Comparison of ENCODE assay signal across 16 mouse cellular contexts in genomic region chr19:47335262-47335661, GRCm38 (mm10).
A peak's percentile ranks its signal among the peaks of the same experiment; 100 is the strongest.
DNase-seq lines count a peak whose midpoint lies in the region; ATAC-seq lines count a peak whose summit lies in the region.
"Had no signal": no experiment of that assay in that cellular context is flagged by ENCODE, and none has a peak within 500 bp of the region (broad histone marks: within the 10 kb centered on the region; RNA-seq: fewer than 3 reads in every experiment).

No protein-coding gene starts in this region.

- ATAC-seq in heart, embryonic 12.5 days (ENCODE audit: insufficient number of reproducible peaks, low FRiP score): no peak
- ATAC-seq in neural tube, embryonic 11.5 days (ENCODE audit: insufficient read depth, low FRiP score, low TSS enrichment): no peak
- ATAC-seq in hindbrain, embryonic 11.5 days (ENCODE audit: low FRiP score): no peak
- ATAC-seq in neural tube, embryonic 14.5 days (ENCODE audit: low read depth): no peak
- ATAC-seq: activated CD4-positive, CD25-positive, alpha-beta regulatory T cell, adult 4 months; forebrain, embryonic 15.5 days had no signal

- no peaks in the 10 kb centered on the region for H3K36me3 ChIP-seq in heart, embryonic 12.5 days
- H3K36me3 ChIP-seq in neural tube, embryonic 11.5 days (ENCODE audit: control insufficient read depth, insufficient read depth, low read length): no peaks in the 10 kb centered on the region
- no peaks in the 10 kb centered on the region for H3K36me3 ChIP-seq in hindbrain, embryonic 11.5 days (ENCODE audit: control insufficient read depth, insufficient read depth, low read length)
- no peaks in the 10 kb centered on the region for H3K36me3 ChIP-seq in neural tube, embryonic 14.5 days (ENCODE audit: control insufficient read depth, insufficient read depth, low read length)
- H3K36me3 ChIP-seq: forebrain, embryonic 15.5 days; limb, embryonic 13.5 days had no signal

- H3K27ac ChIP-seq in heart, embryonic 12.5 days (ENCODE audit: poor library complexity, severe bottlenecking): no peak overlapping the region; the same call in 1 of the 2 replicates
- H3K27ac ChIP-seq in neural tube, embryonic 11.5 days (ENCODE audit: low read depth, low read length): no peak overlapping the region
- no peak overlapping the region for H3K27ac ChIP-seq in hindbrain, embryonic 11.5 days (ENCODE audit: low read depth, low read length)
- 0 out of 2 replicates have a peak overlapping the region, but pooled peaks have one; percentile 11 for H3K27ac ChIP-seq in neural tube, embryonic 14.5 days (ENCODE audit: low read depth, low read length)

- no peak for DNase-seq in heart, postnatal 10 days
- DNase-seq in neural tube, embryonic 11.5 days (ENCODE audit: low spot score): no peak
- DNase-seq in neural tube, embryonic 10.5 days (ENCODE audit: extremely low spot score, low spot score): no peak
- no peak for DNase-seq in hindbrain, embryonic 11.5 days (ENCODE audit: low spot score)
- DNase-seq in gastrocnemius, postnatal 10 days: no peak
- DNase-seq in cerebellum, adult 18-20 months: no peak
- DNase-seq: cerebellum, adult 9-10 months; kidney, postnatal 10 days; lung, adult 18-20 months; thymus, postnatal 25 days had no signal

- no peak overlapping the region for H3K4me3 ChIP-seq in heart, embryonic 12.5 days
- H3K4me3 ChIP-seq in neural tube, embryonic 11.5 days (ENCODE audit: low read depth, low read length): no peak overlapping the region
- no peak overlapping the region for H3K4me3 ChIP-seq in hindbrain, embryonic 11.5 days (ENCODE audit: low read depth, low read length)
- H3K4me3 ChIP-seq in neural tube, embryonic 14.5 days (ENCODE audit: low read depth, low read length): no peak overlapping the region
- H3K4me3 ChIP-seq: forebrain, embryonic 15.5 days; limb, embryonic 13.5 days; myocyte had no signal

- intact Hi-C loops in heart, postnatal 10 days (cut with DNase I): loop anchor here (2.0 kb wide), 1 partner anchor 14 kb away; no protein-coding TSS in a partner anchor

- no peak overlapping the region for H3K4me2 ChIP-seq in heart, embryonic 12.5 days
- H3K4me2 ChIP-seq in neural tube, embryonic 11.5 days (ENCODE audit: low read depth): no peak overlapping the region
- no peak overlapping the region for H3K4me2 ChIP-seq in hindbrain, embryonic 11.5 days (replicated peaks; ENCODE audit: low read depth, low read length)
- no peak overlapping the region for H3K4me2 ChIP-seq in neural tube, embryonic 14.5 days (ENCODE audit: low read depth, low read length)
- H3K4me2 ChIP-seq: forebrain, embryonic 15.5 days; limb, embryonic 13.5 days had no signal

- no peaks in the 10 kb centered on the region for H3K9me3 ChIP-seq in heart, embryonic 12.5 days (replicated peaks)
- H3K9me3 ChIP-seq in neural tube, embryonic 11.5 days (ENCODE audit: control insufficient read depth, low read length): no peaks in the 10 kb centered on the region
- H3K9me3 ChIP-seq in hindbrain, embryonic 11.5 days (ENCODE audit: control insufficient read depth, low read length): no peaks in the 10 kb centered on the region
- H3K9me3 ChIP-seq in neural tube, embryonic 14.5 days (ENCODE audit: control insufficient read depth, low read length): no peaks in the 10 kb centered on the region
- H3K9me3 ChIP-seq: forebrain, embryonic 15.5 days; limb, embryonic 13.5 days had no signal

- 56% methylated on average over 6 of the region's 6 CpGs for WGBS in heart, embryonic 12.5 days
- 69% methylated on average over 6 of the region's 6 CpGs for WGBS in neural tube, embryonic 11.5 days
- 57% methylated on average over 6 of the region's 6 CpGs for WGBS in hindbrain, embryonic 11.5 days
- WGBS in neural tube, embryonic 14.5 days: 52% methylated on average over 6 of the region's 6 CpGs

- H3K4me1 ChIP-seq in heart, embryonic 12.5 days (replicated peaks): peaks cover 62% of the 10 kb centered on the region
- H3K4me1 ChIP-seq in neural tube, embryonic 11.5 days (ENCODE audit: control insufficient read depth, insufficient read depth, low read length): peaks cover 25% of the 10 kb centered on the region
- peaks cover 18% of the 10 kb centered on the region for H3K4me1 ChIP-seq in hindbrain, embryonic 11.5 days (replicated peaks; ENCODE audit: control insufficient read depth, insufficient read depth, low read length)
- peaks cover 30% of the 10 kb centered on the region for H3K4me1 ChIP-seq in neural tube, embryonic 14.5 days (ENCODE audit: control insufficient read depth, insufficient read depth, low read length)

- H3K27me3 ChIP-seq in heart, embryonic 12.5 days (replicated peaks): no peaks in the 10 kb centered on the region
- H3K27me3 ChIP-seq in neural tube, embryonic 11.5 days (ENCODE audit: control insufficient read depth, insufficient read depth, low read length): no peaks in the 10 kb centered on the region
- no peaks in the 10 kb centered on the region for H3K27me3 ChIP-seq in hindbrain, embryonic 11.5 days (ENCODE audit: control insufficient read depth, insufficient read depth, low read length)
- H3K27me3 ChIP-seq in neural tube, embryonic 14.5 days (ENCODE audit: control insufficient read depth, insufficient read depth, low read length): no peaks in the 10 kb centered on the region
- H3K27me3 ChIP-seq: forebrain, embryonic 15.5 days; limb, embryonic 13.5 days had no signal

- H3K9ac ChIP-seq in heart, embryonic 12.5 days: 0 out of 2 replicates have a peak overlapping the region, but pooled peaks have one; percentile 10
- peak overlapping the region; percentile 28; the same call in 1 of the 2 replicates for H3K9ac ChIP-seq in neural tube, embryonic 11.5 days (ENCODE audit: low read length)
- H3K9ac ChIP-seq in hindbrain, embryonic 11.5 days (ENCODE audit: low read depth, low read length): 0 out of 2 replicates have a peak overlapping the region, but pooled peaks have one; percentile 25
- no peak overlapping the region; the same call in 1 of the 2 replicates for H3K9ac ChIP-seq in neural tube, embryonic 14.5 days (replicated peaks; ENCODE audit: low read depth, low read length)
- H3K9ac ChIP-seq: forebrain, embryonic 15.5 days had no signal
